Comparison of ENCODE assay signal across 39 mouse cellular contexts in genomic region chr11:59631980-59632379, GRCm38 (mm10). TPM values are rescaled to one million over a fixed set of nuclear protein-coding genes. Genes with fewer than 3 reads are reported as not detected.
"Had no signal": no experiment of that assay in that cellular context is flagged by ENCODE, and none has a peak within 500 bp of the region (broad histone marks: within the 10 kb centered on the region; RNA-seq: fewer than 3 reads in every experiment).

No protein-coding gene starts in this region.

- ATAC-seq: forebrain, embryonic 13.5 days; forebrain, embryonic 14.5 days; forebrain, embryonic 15.5 days; forebrain, embryonic 16.5 days; forebrain, postnatal 0 days had no signal

- H3K4me2 ChIP-seq: embryonic facial prominence, embryonic 12.5 days; embryonic facial prominence, embryonic 13.5 days; embryonic facial prominence, embryonic 15.5 days; forebrain, embryonic 12.5 days; forebrain, embryonic 13.5 days; forebrain, embryonic 15.5 days; heart, embryonic 12.5 days had no signal

- H3K4me1 ChIP-seq: embryonic facial prominence, embryonic 12.5 days; forebrain, embryonic 10.5 days; forebrain, embryonic 12.5 days; forebrain, embryonic 13.5 days; forebrain, embryonic 15.5 days; heart, embryonic 12.5 days had no signal

- H3K27me3 ChIP-seq: embryonic facial prominence, embryonic 12.5 days; embryonic facial prominence, embryonic 13.5 days; embryonic facial prominence, embryonic 15.5 days; forebrain, embryonic 12.5 days; forebrain, embryonic 13.5 days; forebrain, embryonic 15.5 days; heart, embryonic 12.5 days had no signal

- H3K9me3 ChIP-seq: embryonic facial prominence, embryonic 10.5 days; embryonic facial prominence, embryonic 12.5 days; embryonic facial prominence, embryonic 13.5 days; embryonic facial prominence, embryonic 15.5 days; forebrain, embryonic 10.5 days; forebrain, embryonic 12.5 days; forebrain, embryonic 13.5 days; forebrain, embryonic 15.5 days; heart, embryonic 10.5 days; heart, embryonic 12.5 days had no signal

- DNase-seq: cerebellum, adult 9-11 months; cerebellum, postnatal 10 days; cerebellum, postnatal 14 days; cerebellum, postnatal 25 days; cerebellum, postnatal 36 days; embryo, embryonic 11 days; forebrain, postnatal 0 days; gastrocnemius, adult 2 months; gastrocnemius, postnatal 10 days; gastrocnemius, postnatal 14 days; gastrocnemius, postnatal 25 days; gastrocnemius, postnatal 36 days; heart, adult 18-20 months; heart, adult 2 months had no signal

- H3K9ac ChIP-seq: embryonic facial prominence, embryonic 12.5 days; embryonic facial prominence, embryonic 13.5 days; embryonic facial prominence, embryonic 15.5 days; forebrain, embryonic 12.5 days; forebrain, embryonic 13.5 days; forebrain, embryonic 15.5 days; forebrain, postnatal 0 days; heart, embryonic 12.5 days had no signal

- H3K4me3 ChIP-seq: embryonic facial prominence, embryonic 10.5 days; embryonic facial prominence, embryonic 12.5 days; embryonic facial prominence, embryonic 13.5 days; embryonic facial prominence, embryonic 15.5 days; erythroblast, embryonic 14.5 days; forebrain, embryonic 10.5 days; forebrain, embryonic 12.5 days; forebrain, embryonic 13.5 days; forebrain, embryonic 15.5 days; gastrocnemius, adult 2 months; heart, adult 2 months; heart, embryonic 10.5 days; heart, embryonic 12.5 days had no signal

- H3K27ac ChIP-seq: embryonic facial prominence, embryonic 10.5 days; embryonic facial prominence, embryonic 12.5 days; embryonic facial prominence, embryonic 13.5 days; embryonic facial prominence, embryonic 15.5 days; forebrain, embryonic 10.5 days; forebrain, embryonic 12.5 days; forebrain, embryonic 13.5 days; forebrain, embryonic 15.5 days; gastrocnemius, adult 2 months; heart, adult 2 months; heart, embryonic 10.5 days had no signal

- H3K36me3 ChIP-seq: embryonic facial prominence, embryonic 10.5 days; embryonic facial prominence, embryonic 12.5 days; embryonic facial prominence, embryonic 13.5 days; embryonic facial prominence, embryonic 15.5 days; forebrain, embryonic 10.5 days; forebrain, embryonic 12.5 days; forebrain, embryonic 15.5 days; heart, embryonic 10.5 days; heart, embryonic 12.5 days had no signal

RNA-seq across cellular contexts. Expression of gene Olfr223, which starts 38.9 kb away (rescaled TPM):
- total RNA-seq: common myeloid progenitor, adult 5-6 weeks; forebrain, postnatal 0 days; gastrocnemius, adult 18-20 months; gastrocnemius, adult 2 months; gastrocnemius, adult 8-10 months; gastrocnemius, postnatal 10 days; gastrocnemius, postnatal 14 days; gastrocnemius, postnatal 25 days; gastrocnemius, postnatal 36 days; gastrocnemius, postnatal 4 days; granulocyte monocyte progenitor cell, adult 5-6 weeks; heart, adult 18-20 months; heart, adult 2 months; heart, adult 8-10 months had no signal
- polyA plus RNA-seq: cortical plate, adult 2 months; embryonic facial prominence, embryonic 10.5 days; embryonic facial prominence, embryonic 11.5 days; embryonic facial prominence, embryonic 12.5 days; embryonic facial prominence, embryonic 13.5 days; embryonic facial prominence, embryonic 14.5 days; embryonic facial prominence, embryonic 15.5 days; erythroblast, embryonic 14.5 days; forebrain, embryonic 10.5 days; forebrain, embryonic 11.5 days; forebrain, embryonic 12.5 days; forebrain, embryonic 13.5 days; forebrain, embryonic 14.5 days; forebrain, embryonic 15.5 days; forebrain, embryonic 16.5 days; forebrain, postnatal 0 days; frontal cortex, adult 2 months; gonadal fat pad, adult 2 months; heart, adult 2 months; heart, embryonic 10.5 days; heart, embryonic 12.5 days had no signal

RNA-seq across cellular contexts. Expression of gene Olfr222, which starts 55.9 kb away (rescaled TPM):
- total RNA-seq: common myeloid progenitor, adult 5-6 weeks; forebrain, postnatal 0 days; gastrocnemius, adult 18-20 months; gastrocnemius, adult 2 months; gastrocnemius, adult 8-10 months; gastrocnemius, postnatal 10 days; gastrocnemius, postnatal 14 days; gastrocnemius, postnatal 25 days; gastrocnemius, postnatal 36 days; gastrocnemius, postnatal 4 days; granulocyte monocyte progenitor cell, adult 5-6 weeks; heart, adult 18-20 months; heart, adult 2 months; heart, adult 8-10 months had no signal
- polyA plus RNA-seq: cortical plate, adult 2 months; embryonic facial prominence, embryonic 11.5 days; embryonic facial prominence, embryonic 13.5 days; erythroblast, embryonic 14.5 days; forebrain, embryonic 10.5 days; forebrain, embryonic 11.5 days; forebrain, embryonic 12.5 days; forebrain, embryonic 13.5 days; forebrain, embryonic 14.5 days; forebrain, embryonic 15.5 days; forebrain, embryonic 16.5 days; forebrain, postnatal 0 days; frontal cortex, adult 2 months; gonadal fat pad, adult 2 months; heart, adult 2 months; heart, embryonic 10.5 days; heart, embryonic 12.5 days had no signal
